Mouse (Mus musculus): ENCODE measurements around the gene Jak1. TPM values are rescaled to one million over a fixed set of nuclear protein-coding genes. Genes with fewer than 3 reads are reported as not detected.
"Not testable (repeated sequence)": the region's sequence is repeated elsewhere in the genome, so short reads cannot be mapped to it uniquely, and the experiment has no call there.

Gene Jak1
- polyA plus RNA-seq, 1 experiment from 2014 or later: 64.7 TPM

- H3K27me3 ChIP-seq (replicated peaks); H3K9ac ChIP-seq; H3K36me3 ChIP-seq; ATAC-seq (ENCODE audit: low FRiP score, low read depth); H3K27ac ChIP-seq; H3K4me2 ChIP-seq (replicated peaks); H3K9me3 ChIP-seq; H3K4me1 ChIP-seq; H3K4me3 ChIP-seq: not testable (repeated sequence)
- WGBS: 63% methylated on average over 1 of the region's 1 CpGs
Measured at GRCm38 (mm10) chr4:101268506-101268905, 3.4 kb upstream of the Jak1 start.

- no peak overlapping the region for H3K9ac ChIP-seq
- ATAC-seq (ENCODE audit: low FRiP score, low read depth): no peak
- peaks cover 4% of the 10 kb centered on the region; the same call in 1 of the 2 replicates for H3K4me1 ChIP-seq
- 25% methylated on average over 7 of the region's 7 CpGs for WGBS
- peak overlapping the region; percentile 90 for H3K4me3 ChIP-seq
- H3K4me2 ChIP-seq (replicated peaks): peak overlapping the region; percentile 69
- no peak overlapping the region for H3K27ac ChIP-seq
- no peaks in the 10 kb centered on the region for H3K27me3 ChIP-seq (replicated peaks)
- H3K36me3 ChIP-seq: no peaks in the 10 kb centered on the region
- no peaks in the 10 kb centered on the region for H3K9me3 ChIP-seq
Measured at GRCm38 (mm10) chr4:101265523-101265922, 441 bp upstream of the Jak1 start.

- Histone ChIP-seq H3K9ac (peak overlapping the region; percentile 89), H3K9me3 (no peaks in the 10 kb centered on the region), H3K4me3 (peak overlapping the region; percentile 90), H3K36me3 (no peaks in the 10 kb centered on the region), H3K27me3 (replicated peaks) (no peaks in the 10 kb centered on the region), H3K4me1 (peaks cover 4% of the 10 kb centered on the region; the same call in 1 of the 2 replicates), H3K4me2 (replicated peaks) (peak overlapping the region; percentile 69), H3K27ac (peak overlapping the region; percentile 50; the same call in 1 of the 2 replicates)
- WGBS: 6% methylated on average over 26 of the region's 26 CpGs
- peak; percentile 6; the same call in 1 of the 2 replicates for ATAC-seq (ENCODE audit: low FRiP score, low read depth)
Measured at GRCm38 (mm10) chr4:101263968-101264740, 928 bp downstream of the Jak1 start.

- H3K36me3 ChIP-seq: no peaks in the 10 kb centered on the region
- WGBS: 85% methylated on average over 5 of the region's 5 CpGs
- H3K4me2 ChIP-seq (replicated peaks): no peak overlapping the region
- no peak overlapping the region for H3K9ac ChIP-seq
- no peaks in the 10 kb centered on the region for H3K27me3 ChIP-seq (replicated peaks)
- no peak overlapping the region for H3K27ac ChIP-seq
- H3K4me1 ChIP-seq: peaks cover 4% of the 10 kb centered on the region; the same call in 1 of the 2 replicates
- no peak for ATAC-seq (ENCODE audit: low FRiP score, low read depth)
- no peak overlapping the region for H3K4me3 ChIP-seq
- no peaks in the 10 kb centered on the region for H3K9me3 ChIP-seq
Measured at GRCm38 (mm10) chr4:101261596-101261995, 3.5 kb downstream of the Jak1 start.

GRCm38 (mm10) chr4:101260744-101261291 is 4.3 kb downstream of the Jak1 start:
- WGBS: 94% methylated on average over 8 of the region's 8 CpGs
- Histone ChIP-seq H3K9me3 (no peaks in the 10 kb centered on the region), H3K4me3 (no peak overlapping the region), H3K4me1 (peaks cover 4% of the 10 kb centered on the region; the same call in 1 of the 2 replicates), H3K4me2 (replicated peaks) (no peak overlapping the region), H3K36me3 (no peaks in the 10 kb centered on the region), H3K27me3 (replicated peaks) (no peaks in the 10 kb centered on the region), H3K27ac (no peak overlapping the region), H3K9ac (no peak overlapping the region)
- ATAC-seq (ENCODE audit: low FRiP score, low read depth): no peak

- Histone ChIP-seq H3K4me1 (no peaks in the 10 kb centered on the region), H3K27me3 (replicated peaks) (no peaks in the 10 kb centered on the region), H3K36me3 (no peaks in the 10 kb centered on the region), H3K4me3 (no peak overlapping the region), H3K4me2 (replicated peaks) (no peak overlapping the region), H3K9ac (no peak overlapping the region), H3K27ac (no peak overlapping the region), H3K9me3 (no peaks in the 10 kb centered on the region)
- 86% methylated on average over 3 of the region's 3 CpGs for WGBS
- ATAC-seq (ENCODE audit: low FRiP score, low read depth): no peak
Measured at GRCm38 (mm10) chr4:101256526-101257210, 8.4 kb downstream of the Jak1 start.

GRCm38 (mm10) chr4:101254606-101255349 is 10.3 kb downstream of the Jak1 start:
- ATAC-seq (ENCODE audit: low FRiP score, low read depth): no peak
- WGBS: 86% methylated on average over 8 of the region's 8 CpGs
- Histone ChIP-seq H3K4me1 (no peaks in the 10 kb centered on the region), H3K4me2 (replicated peaks) (no peak overlapping the region), H3K36me3 (no peaks in the 10 kb centered on the region), H3K9ac (no peak overlapping the region), H3K4me3 (no peak overlapping the region), H3K9me3 (no peaks in the 10 kb centered on the region), H3K27me3 (replicated peaks) (no peaks in the 10 kb centered on the region), H3K27ac (no peak overlapping the region)

- Histone ChIP-seq H3K4me3 (no peak overlapping the region), H3K4me2 (replicated peaks) (no peak overlapping the region), H3K9me3 (no peaks in the 10 kb centered on the region), H3K27ac (no peak overlapping the region), H3K9ac (no peak overlapping the region), H3K4me1 (no peaks in the 10 kb centered on the region), H3K36me3 (no peaks in the 10 kb centered on the region), H3K27me3 (replicated peaks) (no peaks in the 10 kb centered on the region)
- ATAC-seq (ENCODE audit: low FRiP score, low read depth): no peak
- 88% methylated on average over 7 of the region's 7 CpGs for WGBS
Measured at GRCm38 (mm10) chr4:101254015-101254414, 11.1 kb downstream of the Jak1 start.

- H3K27me3 ChIP-seq (replicated peaks): no peaks in the 10 kb centered on the region
- H3K4me2 ChIP-seq (replicated peaks): no peak overlapping the region
- no peak overlapping the region for H3K27ac ChIP-seq
- ATAC-seq (ENCODE audit: low FRiP score, low read depth): no peak
- no peaks in the 10 kb centered on the region for H3K9me3 ChIP-seq
- no peaks in the 10 kb centered on the region for H3K36me3 ChIP-seq
- H3K4me1 ChIP-seq: no peaks in the 10 kb centered on the region
- 70% methylated on average over 13 of the region's 13 CpGs for WGBS
- no peak overlapping the region for H3K4me3 ChIP-seq
- H3K9ac ChIP-seq: no peak overlapping the region
Measured at GRCm38 (mm10) chr4:101252781-101253622, 12.1 kb downstream of the Jak1 start.

GRCm38 (mm10) chr4:101252016-101252415 is 13.1 kb downstream of the Jak1 start:
- Histone ChIP-seq H3K9me3 (no peaks in the 10 kb centered on the region), H3K4me2 (replicated peaks) (no peak overlapping the region), H3K36me3 (no peaks in the 10 kb centered on the region), H3K4me3 (no peak overlapping the region), H3K27ac (no peak overlapping the region), H3K27me3 (replicated peaks) (no peaks in the 10 kb centered on the region), H3K4me1 (no peaks in the 10 kb centered on the region), H3K9ac (no peak overlapping the region)
- no peak for ATAC-seq (ENCODE audit: low FRiP score, low read depth)

- H3K36me3 ChIP-seq: no peaks in the 10 kb centered on the region
- ATAC-seq (ENCODE audit: low FRiP score, low read depth): no peak
- H3K27me3 ChIP-seq (replicated peaks): no peaks in the 10 kb centered on the region
- no peak overlapping the region for H3K27ac ChIP-seq
- H3K4me3 ChIP-seq: no peak overlapping the region
- WGBS: 77% methylated on average over 5 of the region's 6 CpGs
- H3K9ac ChIP-seq: no peak overlapping the region
- no peak overlapping the region for H3K4me2 ChIP-seq (replicated peaks)
- no peaks in the 10 kb centered on the region for H3K4me1 ChIP-seq
- no peaks in the 10 kb centered on the region for H3K9me3 ChIP-seq
Measured at GRCm38 (mm10) chr4:101249977-101250743, 14.9 kb downstream of the Jak1 start.
